Mouse (Mus musculus): ENCODE measurements at regions not wholly inside any gene's neighbourhood (a gene's known extent, or its start where the extent isn't known, plus 50 kb on each side); places are given as distances from the start of the nearest gene placed in this dataset.

- peak in 1 of 2 experiments; percentile 57 for DNase-seq (ENCODE audit: low spot score in 2 of 2)
Observed at GRCm38 (mm10) chr3:115596523-115596922, 118.3 kb downstream of the S1pr1 start.

- no peak for DNase-seq (ENCODE audit: low spot score in 2 of 2)
Observed at GRCm38 (mm10) chr3:115590716-115591115, 124.2 kb downstream of the S1pr1 start.

DNA sequence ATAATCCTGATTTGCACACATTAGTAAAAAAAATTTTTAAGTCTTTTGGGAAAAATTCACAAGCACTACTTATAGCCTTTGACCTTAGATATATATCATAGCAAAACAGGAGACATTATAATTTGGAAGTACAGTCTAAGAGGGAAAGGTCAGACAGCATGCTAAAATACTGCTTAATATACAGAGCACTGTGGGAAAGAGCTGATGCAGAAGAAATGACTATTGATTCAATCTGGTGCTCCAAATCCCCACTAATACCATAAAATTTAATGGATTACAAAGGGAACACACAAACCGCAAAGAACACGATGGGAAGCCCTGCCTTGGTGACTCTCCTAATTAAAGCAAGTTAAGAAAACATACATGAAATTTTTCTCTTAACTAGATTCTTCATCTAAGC lies 126.3 kb downstream of the S1pr1 start:
- no peak for DNase-seq (ENCODE audit: low spot score in 2 of 2)

- peak; percentile 17 to 23 for DNase-seq (ENCODE audit: low spot score in 2 of 2)
Observed at GRCm38 (mm10) chr3:115580131-115580932, 134.5 kb downstream of the S1pr1 start.

DNA sequence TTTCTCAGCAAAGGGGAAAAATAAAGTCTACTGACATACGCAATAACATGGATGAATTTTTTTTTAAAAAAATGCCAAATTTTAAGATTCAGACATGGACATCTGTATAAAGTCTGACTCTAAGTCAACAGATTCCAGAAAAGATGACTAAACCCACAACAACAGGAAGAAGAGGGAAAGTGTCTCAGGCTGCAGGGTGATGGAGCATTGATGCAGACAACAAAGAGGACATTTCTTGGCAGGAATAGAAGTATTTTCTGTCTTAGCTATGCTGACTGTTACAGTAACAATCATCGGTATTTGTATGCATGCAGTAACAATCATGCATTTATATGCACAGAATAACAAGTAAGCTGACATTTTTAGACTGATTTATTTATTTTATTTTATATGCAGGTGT lies 139.5 kb downstream of the S1pr1 start:
- DNase-seq (ENCODE audit: low spot score in 2 of 2) = no peak

DNA sequence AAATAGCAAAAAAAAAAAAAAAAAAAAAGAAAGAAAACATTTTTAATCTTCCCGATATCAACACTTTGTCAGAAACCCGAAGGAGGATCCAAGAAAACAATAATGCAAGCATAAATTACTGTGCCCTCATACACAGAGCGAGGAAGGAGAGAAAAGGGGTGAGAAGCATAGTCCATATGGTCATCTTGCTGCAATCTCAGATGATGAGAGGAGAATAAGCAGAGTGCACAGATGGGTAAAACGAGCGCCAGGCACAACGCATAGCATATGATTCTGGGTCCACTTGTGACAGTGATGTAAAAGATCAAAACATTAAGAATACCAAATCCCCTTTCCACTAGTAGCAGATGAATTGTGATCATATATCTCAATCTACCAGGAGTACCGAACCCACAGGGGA lies 152.1 kb downstream of the S1pr1 start:
- no peak for DNase-seq (ENCODE audit: low spot score in 2 of 2)

- DNase-seq (ENCODE audit: low spot score in 2 of 2) = no peak
Observed at GRCm38 (mm10) chr3:115554809-115555708, 159.8 kb downstream of the S1pr1 start.

DNA sequence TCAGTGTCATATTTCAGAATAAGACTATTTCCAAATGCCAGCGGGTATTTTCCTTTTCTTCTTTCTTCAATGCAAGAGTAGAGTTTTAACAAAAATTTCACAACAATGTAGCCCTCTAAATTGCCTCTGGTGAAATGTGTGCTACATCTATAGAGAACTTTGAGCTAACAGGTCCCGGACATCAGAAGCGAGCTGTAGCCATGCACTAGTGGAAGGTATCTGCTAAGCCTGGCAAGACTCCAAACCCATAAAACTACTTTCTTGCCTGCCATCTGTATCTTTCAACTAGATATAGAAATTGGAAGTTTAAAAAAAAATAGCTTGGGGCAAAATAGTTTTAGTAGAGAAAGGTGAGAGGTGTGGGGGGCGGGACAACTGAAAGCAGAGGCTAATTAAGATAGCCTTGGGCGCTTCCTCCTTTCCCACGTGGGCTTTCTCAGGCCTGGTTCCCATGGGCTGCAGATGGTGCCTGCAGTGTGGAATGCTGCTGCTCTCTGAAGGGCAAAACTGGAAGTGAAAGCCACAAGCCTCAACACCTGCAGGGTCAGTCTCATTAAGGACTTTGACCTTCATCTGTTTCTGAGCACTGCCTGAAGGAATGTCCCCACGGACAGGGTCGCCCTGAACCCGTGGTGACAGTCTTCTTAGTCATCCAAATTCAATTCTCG lies 160.9 kb downstream of the S1pr1 start:
- DNase-seq (ENCODE audit: low spot score in 2 of 2) = peak in 1 of 2 experiments; percentile 8

DNA sequence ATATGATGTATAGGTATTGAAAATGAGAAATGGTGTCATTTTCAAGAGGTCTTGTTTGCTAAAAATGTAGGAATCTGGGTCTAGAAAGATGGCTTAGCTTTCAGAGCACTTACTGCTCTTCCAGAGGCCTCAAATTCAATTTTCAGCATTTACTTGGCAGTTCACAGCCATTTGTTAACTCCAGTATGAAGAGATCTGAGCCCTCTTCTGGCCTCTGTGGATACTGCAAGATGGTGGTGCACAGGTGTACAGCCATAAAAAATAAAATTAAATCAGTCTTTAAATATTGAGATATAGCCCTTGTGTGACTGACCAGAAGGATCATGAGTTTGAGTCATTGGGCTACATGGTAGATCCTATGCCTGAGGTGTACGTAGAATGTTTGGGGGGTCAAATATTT lies 173.1 kb downstream of the S1pr1 start:
- DNase-seq (ENCODE audit: low spot score in 2 of 2) = peak in 1 of 2 experiments; percentile 41

DNA sequence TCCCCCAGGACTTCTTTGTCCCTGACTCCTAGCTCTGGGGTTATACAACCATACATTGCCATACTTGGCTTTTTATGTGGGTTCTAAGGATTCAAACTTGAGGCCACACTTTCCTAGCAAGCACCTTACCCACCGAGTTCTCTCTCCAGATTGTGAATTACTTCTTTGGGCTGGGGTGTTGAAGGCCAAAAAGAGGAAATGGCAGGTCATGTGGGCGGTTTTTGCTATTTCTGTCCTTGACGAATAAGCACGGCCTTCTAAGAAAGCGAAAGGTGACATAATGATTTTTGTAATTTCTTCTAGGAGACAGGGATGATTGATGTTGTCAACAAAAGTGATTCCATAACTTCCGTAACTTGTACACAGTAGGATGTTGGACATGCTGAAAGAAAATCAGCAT lies 176.5 kb downstream of the S1pr1 start:
- no peak for DNase-seq (ENCODE audit: low spot score in 2 of 2)

GRCm38 (mm10) chr3:115532141-115532735 lies 182.6 kb downstream of the S1pr1 start:
- no peak for DNase-seq (ENCODE audit: low spot score in 2 of 2)

- DNase-seq (ENCODE audit: low spot score in 2 of 2) = no peak
Observed at GRCm38 (mm10) chr3:115530441-115530840, 184.4 kb downstream of the S1pr1 start.

DNA sequence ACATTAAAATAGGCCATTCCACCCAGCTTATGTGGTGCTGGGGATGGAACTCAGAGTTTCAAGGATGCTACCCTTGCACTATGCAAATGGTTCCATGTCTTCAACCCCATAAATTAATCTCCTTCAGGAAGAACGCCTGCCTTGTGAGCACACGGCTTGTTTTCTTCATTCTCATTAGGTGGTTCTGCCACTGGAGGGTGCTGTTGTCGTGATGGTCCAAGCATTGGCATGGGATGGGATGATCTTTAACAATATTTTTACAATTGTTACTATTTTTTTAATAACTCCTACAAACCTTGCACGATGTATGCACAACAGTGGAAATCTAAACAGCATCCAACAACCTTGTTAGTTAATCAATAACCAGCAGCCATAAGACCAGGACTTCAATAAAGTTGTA lies 185.0 kb downstream of the S1pr1 start:
- DNase-seq (ENCODE audit: low spot score in 2 of 2) = peak in 1 of 2 experiments; percentile 14

DNA sequence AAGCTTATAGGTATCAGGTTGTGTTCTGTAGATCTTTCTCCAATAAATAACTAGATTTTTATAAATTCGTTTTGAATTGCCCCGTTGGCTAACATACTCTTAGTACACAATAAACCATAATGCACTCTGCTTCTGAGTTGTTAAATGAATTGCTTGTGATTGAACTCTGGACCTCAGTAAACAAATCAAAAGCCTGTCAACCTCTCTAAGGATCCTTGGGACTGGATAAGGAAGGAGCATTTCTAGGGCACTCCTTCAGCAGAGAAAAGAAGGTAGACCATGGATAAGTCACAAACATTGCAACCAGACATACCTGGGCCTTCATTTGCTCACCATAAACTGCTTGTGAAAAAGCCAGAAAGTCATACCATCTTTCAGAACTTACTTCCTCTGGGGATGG lies 191.4 kb downstream of the S1pr1 start:
- no peak for DNase-seq (ENCODE audit: low spot score in 2 of 2)

DNA sequence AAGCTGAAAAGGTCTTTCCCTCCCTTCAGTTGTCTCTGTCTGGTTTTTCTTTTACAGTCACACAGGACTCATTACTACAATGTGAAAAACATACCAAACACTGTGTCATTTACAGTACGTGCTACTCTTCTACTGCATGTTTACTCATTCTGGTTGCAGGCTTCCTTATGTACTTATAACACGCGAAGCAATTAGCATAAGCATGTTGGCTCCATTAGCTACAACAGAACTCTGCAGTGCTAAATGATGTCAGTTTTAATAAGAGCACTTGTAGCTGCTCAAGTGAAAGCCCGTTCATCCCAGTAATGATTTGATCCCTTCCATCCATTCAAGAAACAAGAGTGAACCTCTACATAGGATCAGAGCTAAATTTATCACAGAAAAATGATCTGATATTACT lies 199.2 kb downstream of the S1pr1 start:
- no peak for DNase-seq (ENCODE audit: low spot score in 2 of 2)

GRCm38 (mm10) chr3:115509658-115510057 lies 205.2 kb downstream of the S1pr1 start:
- DNase-seq (ENCODE audit: low spot score in 2 of 2) = no peak

- DNase-seq (ENCODE audit: low spot score in 2 of 2) = no peak
Observed at GRCm38 (mm10) chr3:115497420-115497819, 217.5 kb downstream of the S1pr1 start.

DNA sequence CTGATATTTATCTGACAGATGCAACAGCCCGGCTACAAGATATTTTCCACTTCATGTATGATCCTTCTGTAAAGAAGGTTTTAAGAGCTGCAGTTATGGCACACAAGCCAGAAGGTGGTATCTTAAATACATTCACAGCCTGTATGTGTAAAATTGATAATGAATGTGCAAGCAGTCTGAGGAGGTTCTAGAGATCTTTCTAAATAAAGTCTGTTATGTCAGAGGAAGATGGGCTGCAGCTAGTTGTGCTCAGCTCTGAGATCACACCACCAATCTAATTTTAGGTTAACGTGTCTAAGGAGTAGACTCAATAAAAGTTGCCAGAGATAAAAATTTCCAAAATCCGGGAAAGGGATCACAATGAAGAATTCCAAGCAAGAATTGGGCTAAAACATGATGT lies 218.8 kb downstream of the S1pr1 start:
- DNase-seq (ENCODE audit: low spot score in 2 of 2) = peak in 1 of 2 experiments; percentile 20

DNA sequence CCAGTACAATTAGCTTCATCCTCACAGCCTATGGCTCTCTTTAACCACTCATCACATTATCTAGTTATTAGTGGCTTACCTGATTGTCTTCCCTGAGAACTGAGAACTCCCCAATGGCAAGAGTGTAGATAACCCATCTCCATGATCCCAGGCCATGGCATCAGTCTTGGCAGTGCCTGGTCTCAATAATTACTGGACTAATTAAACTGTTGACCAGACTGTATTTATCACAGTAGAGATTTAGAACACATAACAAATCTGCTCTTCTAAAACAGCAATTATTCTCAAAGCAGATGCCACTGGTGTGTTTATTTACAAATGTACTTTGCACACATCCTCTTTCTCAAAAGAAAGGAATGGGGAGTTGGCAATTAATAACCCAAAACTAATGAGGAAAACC lies 219.2 kb downstream of the S1pr1 start:
- no peak for DNase-seq (ENCODE audit: low spot score in 2 of 2)

DNA sequence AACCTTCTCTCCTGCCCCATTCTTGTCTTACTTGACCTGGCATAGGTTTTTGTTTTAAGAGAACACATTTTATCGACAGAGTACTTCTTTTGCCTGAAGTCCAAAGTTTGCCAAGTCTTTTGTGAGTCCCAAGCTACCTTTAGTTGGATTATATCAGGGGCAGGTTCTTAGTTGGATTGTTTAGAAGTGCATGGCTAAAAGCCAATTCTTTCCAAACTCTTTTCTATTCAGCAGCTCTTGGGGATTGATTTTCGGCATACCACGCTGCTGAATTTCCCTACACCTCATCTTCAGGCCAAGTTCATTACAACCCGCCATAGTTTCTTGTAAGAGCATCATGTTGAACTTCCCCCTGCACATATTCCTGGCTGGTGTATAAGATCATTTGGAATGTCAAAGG lies 245.9 kb downstream of the S1pr1 start:
- DNase-seq (ENCODE audit: low spot score in 2 of 2) = no peak

DNA sequence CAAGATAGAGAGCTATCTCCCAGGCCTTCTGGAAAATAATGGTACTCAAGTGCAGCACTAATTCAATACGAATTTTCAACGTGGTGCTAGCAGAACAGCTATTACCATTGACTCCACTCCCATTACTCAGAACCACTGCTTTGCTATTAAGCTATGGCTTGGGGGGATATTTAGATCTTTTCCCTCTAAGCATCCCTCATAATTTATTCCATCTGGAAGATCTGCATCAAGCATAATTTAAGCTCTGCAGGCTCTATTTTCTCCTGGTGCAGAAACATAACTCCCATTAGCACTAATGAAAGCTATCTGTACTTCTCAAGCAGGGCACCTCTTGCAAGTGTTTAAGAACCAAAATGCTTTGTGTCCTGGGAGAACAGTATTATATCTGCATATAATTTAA lies 247.0 kb downstream of the S1pr1 start:
- DNase-seq (ENCODE audit: low spot score in 2 of 2) = no peak

GRCm38 (mm10) chr3:115462623-115463022 lies 252.2 kb downstream of the S1pr1 start:
- no peak for DNase-seq (ENCODE audit: low spot score in 2 of 2)

Data from left cerebral cortex, adult 9 months (tissue).